Mouse (Mus musculus) G1E (cell line): ENCODE measurements around the gene Sh3bgrl2.

Source experiments
- CTCF ChIP-seq: IDR thresholded peaks from 2 replicates; pipeline ENCODE4 v1.5.1; 2012; ENCODE audit warnings: low read depth, low read length, inconsistent platforms, mixed read lengths
- GATA1 ChIP-seq: IDR thresholded peaks from 2 replicates; pipeline ENCODE4 v1.6.1; 2012; ENCODE audit warnings: borderline replicate concordance, low read length, inconsistent platforms, mixed read lengths
- GATA2 ChIP-seq: IDR thresholded peaks from 2 replicates; pipeline ENCODE4 v1.6.1; 2012; ENCODE audit warnings: low read depth, low read length, inconsistent platforms, borderline replicate concordance
- POLR2AphosphoS5 ChIP-seq: IDR thresholded peaks from 2 replicates; pipeline ENCODE4 v1.6.1; 2012; ENCODE audit warnings: low read depth, low read length, inconsistent platforms; ENCODE audit not compliant: insufficient replicate concordance
- TAL1 ChIP-seq: conservative IDR thresholded peaks from 2 replicates; pipeline ENCODE4 v1.6.1; 2012; ENCODE audit warnings: low read depth, low read length, inconsistent platforms, mixed read lengths

GRCm38 (mm10) chr9:83551632-83552031 lies 3.5 kb downstream of the Sh3bgrl2 start:
- TF ChIP-seq GATA2: no peak
- TF ChIP-seq CTCF: no peak
- no peak for TF ChIP-seq GATA1
- TF ChIP-seq TAL1: no peak
- no peak for TF ChIP-seq POLR2AphosphoS5
